Mouse (Mus musculus) lung, adult 2 months (tissue): ENCODE results near the gene Pcdh15.

ENCODE experiments used
- CTCF ChIP-seq: fragments of 200-500 bp; IDR thresholded peaks from 2 replicates; pipeline ENCODE4 v1.5.1; 2011; ENCODE audit warnings: mild to moderate bottlenecking, low read length, control low read depth; ENCODE audit not compliant: insufficient read depth
- POLR2A ChIP-seq: fragments of 200-500 bp; IDR thresholded peaks from 2 replicates; pipeline ENCODE4 v1.6.1; 2011; ENCODE audit warnings: low read depth, mild to moderate bottlenecking, control low read depth, low read length, borderline replicate concordance; ENCODE audit errors: extremely low read depth

DNA sequence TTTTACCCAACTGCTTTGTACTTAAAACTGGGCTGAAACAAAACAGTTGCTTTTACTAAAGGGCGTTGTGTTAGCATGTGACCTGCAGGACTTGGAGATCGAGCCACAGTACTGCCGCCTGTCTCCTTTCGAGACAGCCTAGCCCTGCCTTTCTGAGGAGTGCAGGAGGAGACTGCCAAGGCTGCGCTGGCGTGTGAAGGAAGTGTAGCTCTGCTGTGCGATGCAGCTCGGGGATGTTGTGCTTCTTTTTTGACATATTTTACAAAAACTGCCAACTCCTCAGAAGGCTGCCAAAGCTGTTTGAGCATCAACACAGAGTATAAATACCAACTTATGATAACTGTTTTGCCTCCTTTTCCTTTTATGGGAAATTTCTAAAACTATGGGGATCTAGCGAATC is 953.9 kb downstream of the Pcdh15 start:
- TF ChIP-seq POLR2A (no peak), CTCF (no peak)
